Mouse (Mus musculus): ENCODE measurements at regions not wholly inside any gene's neighbourhood (a gene's known extent, or its start where the extent isn't known, plus 50 kb on each side); places are given as distances from the start of the nearest gene placed in this dataset.

- no peak for TF ChIP-seq NRF1 (IDR thresholded peaks at IDR 0.05; ENCODE audit: low read depth, low read length)
- TF ChIP-seq MAX (IDR thresholded peaks at IDR 0.05; ENCODE audit: low read length) = no peak
- TF ChIP-seq POLR2A (IDR thresholded peaks at IDR 0.05; ENCODE audit: low read depth, low read length) = no peak
- no peak for TF ChIP-seq E2F4 (IDR thresholded peaks at IDR 0.05; ENCODE audit: insufficient replicate concordance, low read depth, low read length)
- TF ChIP-seq CTCF (conservative IDR thresholded peaks at IDR 0.05 in 1 of 2, IDR thresholded peaks at IDR 0.05 in 1 of 2; ENCODE audit: low read depth in 2 of 2, low read length in 2 of 2) = no peak
- TF ChIP-seq RAD21 (IDR thresholded peaks at IDR 0.05; ENCODE audit: low read depth, low read length) = no peak
- no peak for TF ChIP-seq EP300 (IDR thresholded peaks at IDR 0.05; ENCODE audit: low read length)
- no peak for TF ChIP-seq CHD1 (IDR thresholded peaks at IDR 0.05; ENCODE audit: low read depth, low read length)
- no peak for TF ChIP-seq MEF2A (IDR thresholded peaks at IDR 0.05; ENCODE audit: borderline replicate concordance, low read depth, low read length)
- TF ChIP-seq MYC (IDR thresholded peaks at IDR 0.05; ENCODE audit: low read depth, low read length) = no peak
- no peak for TF ChIP-seq ETS1 (conservative IDR thresholded peaks at IDR 0.05; ENCODE audit: low read depth, low read length)
- no peak for TF ChIP-seq KAT2A (IDR thresholded peaks at IDR 0.05; ENCODE audit: insufficient replicate concordance, low read length)
These were observed 91.7 kb upstream of the Cep162 start for GRCm38 (mm10) chr9:87347008-87347407.
